Mouse (Mus musculus): ENCODE measurements around the gene Tmem117.
A peak's percentile ranks its signal among the peaks of the same experiment; 100 is the strongest.

Gene Tmem117

DNA sequence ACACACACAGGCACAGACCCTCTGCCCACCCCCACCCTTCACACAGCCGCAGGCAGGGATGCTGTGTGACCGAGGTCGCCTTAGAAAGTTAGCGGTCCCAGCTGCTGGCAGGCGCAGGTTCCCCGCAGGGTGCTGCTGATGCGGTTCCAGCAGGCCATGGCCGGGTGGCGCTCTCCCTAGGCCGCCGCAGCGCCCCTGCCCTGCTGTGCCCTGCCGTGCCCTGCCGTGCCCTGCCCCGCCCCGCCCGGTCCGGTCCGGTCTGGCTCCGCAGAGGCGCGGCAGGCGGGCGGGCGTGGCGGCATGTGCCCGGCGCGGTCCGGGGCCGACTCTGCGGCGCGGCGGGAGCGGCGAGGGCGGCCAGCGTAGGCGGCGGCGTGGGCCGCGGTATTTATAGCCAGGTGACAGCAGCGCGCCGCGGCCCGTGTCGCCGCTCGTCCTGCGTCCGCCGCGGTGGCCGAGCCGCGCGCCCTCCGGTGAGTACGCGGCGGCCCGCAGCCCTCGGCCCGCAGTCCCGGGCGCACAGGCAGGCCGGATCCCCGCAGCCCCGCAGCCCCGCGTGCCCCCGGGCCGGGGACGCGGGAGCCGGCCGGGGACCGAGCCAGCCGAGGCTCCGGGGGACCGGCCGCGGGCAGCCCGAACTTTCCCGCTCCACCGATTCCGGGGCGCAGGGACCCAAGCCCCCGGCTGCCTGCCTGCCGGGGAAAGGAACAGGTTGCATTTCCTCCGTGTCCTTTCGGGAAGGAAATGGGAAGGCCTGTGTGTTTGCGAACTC, at the start of gene Tmem117:
Tmem117 (plus strand) TSS at position 403 of the 772 bp plus-strand sequence.
- peak; percentile 42 for DNase-seq (ENCODE audit: extremely low spot score)

DNA sequence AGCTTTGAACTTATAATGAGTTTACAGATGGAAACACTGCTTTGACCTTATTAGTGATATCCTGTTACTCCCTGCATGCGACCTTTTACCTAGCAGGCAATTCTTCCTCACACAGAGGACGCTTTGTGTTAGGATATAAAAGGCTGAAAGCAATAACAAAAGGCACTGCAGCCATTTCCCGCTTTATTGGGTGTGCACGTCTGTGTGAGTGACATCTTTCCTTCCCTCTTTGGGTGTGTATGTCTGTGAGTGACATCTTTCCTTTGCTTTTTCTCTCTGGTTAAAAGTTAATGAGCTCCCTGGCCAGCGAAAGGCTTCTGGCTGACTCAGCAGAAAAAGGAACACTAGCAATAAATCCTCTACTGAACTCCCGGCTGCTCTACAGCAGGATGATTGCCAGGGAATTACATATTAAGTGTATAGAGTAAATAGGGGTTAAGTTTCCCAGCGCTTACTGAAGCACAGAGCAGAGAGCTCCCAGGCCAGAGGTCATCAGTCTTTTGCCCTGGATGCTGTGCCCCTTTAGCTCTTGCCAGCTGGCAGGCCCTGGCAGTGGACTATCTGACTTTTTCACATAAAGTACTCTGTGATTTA, 46.9 kb upstream of the Tmem117 start:
- no peak for DNase-seq (ENCODE audit: extremely low spot score)

DNA sequence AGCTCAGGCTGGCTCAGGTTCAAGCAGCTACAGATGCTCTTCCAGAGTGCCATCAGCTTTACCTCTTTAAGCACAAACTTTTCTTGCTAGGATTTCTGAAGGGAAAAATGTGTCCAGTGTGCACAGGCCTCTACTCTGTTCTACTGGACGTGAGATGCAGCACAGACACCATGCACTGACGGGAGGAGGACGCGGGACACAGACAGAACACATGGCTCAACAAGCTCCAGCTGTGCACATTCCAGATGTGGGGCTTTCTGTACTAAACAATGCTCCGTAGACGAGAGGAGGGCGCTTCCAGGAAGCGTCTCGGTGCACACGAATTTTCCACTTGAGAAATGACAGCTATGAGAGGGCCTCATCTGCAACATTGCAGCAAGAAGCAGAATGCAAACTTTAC, 45.9 kb upstream of the Tmem117 start:
- no peak for DNase-seq (ENCODE audit: extremely low spot score)

DNA sequence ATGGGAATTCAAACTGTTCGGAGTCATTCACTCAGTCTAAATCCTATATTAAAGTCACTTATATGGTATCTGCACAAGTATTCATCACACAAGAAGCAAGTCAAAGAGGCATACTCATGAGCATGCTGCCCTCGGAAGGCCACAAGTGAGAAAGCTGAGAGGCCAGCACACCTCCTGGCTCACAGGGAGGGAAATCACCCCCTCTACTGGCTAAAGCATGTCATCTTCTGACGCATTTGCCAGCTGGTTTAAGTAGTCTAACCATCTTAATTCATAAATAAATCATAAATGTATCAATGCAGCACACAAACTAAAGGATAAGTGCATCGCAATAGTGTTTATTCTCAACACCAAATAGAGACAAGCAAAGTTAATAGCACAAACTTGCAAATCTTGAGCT, 44.3 kb upstream of the Tmem117 start:
- DNase-seq (ENCODE audit: extremely low spot score) = no peak

DNA sequence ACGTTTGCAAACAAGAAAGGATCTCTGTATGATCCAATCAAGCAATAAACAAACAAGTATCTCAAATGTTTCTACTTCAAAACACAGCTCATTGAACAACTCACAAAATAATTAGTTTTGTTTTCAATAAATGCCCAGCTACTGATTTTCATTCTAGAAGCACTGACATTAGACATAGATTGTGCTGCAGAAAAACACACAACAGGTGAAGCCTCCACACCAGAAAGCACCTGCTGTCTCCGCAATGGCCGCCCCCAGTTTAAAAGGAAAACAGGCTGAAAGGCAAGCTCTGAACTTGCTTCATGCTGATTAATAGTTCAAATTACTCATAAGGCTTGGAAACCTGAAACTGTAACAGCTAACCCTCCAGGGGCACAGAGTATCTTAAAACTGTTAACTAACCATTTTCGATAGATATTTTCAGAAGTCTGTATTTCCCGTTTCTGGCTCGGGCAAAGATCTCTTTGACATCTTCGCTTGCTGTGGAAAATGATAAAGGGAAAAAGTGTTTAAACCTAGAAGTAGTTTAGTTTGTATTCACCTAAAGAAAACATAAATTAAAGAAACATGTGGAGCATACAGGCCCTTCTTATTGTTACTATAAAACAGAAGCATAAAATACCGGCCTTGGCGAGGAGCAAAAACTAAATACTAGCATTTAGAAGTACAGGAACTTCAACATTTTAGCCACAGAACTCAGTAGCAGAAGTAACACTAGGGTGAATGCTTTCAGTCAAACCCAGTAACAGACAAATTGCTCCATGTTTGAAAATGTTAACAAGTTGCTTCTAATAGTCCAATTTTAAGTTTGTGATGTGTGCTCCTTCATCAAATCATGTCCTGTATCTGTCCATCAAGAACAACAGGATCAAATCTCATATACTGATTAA, 41.0 kb upstream of the Tmem117 start:
- no peak for DNase-seq (ENCODE audit: extremely low spot score)

DNA sequence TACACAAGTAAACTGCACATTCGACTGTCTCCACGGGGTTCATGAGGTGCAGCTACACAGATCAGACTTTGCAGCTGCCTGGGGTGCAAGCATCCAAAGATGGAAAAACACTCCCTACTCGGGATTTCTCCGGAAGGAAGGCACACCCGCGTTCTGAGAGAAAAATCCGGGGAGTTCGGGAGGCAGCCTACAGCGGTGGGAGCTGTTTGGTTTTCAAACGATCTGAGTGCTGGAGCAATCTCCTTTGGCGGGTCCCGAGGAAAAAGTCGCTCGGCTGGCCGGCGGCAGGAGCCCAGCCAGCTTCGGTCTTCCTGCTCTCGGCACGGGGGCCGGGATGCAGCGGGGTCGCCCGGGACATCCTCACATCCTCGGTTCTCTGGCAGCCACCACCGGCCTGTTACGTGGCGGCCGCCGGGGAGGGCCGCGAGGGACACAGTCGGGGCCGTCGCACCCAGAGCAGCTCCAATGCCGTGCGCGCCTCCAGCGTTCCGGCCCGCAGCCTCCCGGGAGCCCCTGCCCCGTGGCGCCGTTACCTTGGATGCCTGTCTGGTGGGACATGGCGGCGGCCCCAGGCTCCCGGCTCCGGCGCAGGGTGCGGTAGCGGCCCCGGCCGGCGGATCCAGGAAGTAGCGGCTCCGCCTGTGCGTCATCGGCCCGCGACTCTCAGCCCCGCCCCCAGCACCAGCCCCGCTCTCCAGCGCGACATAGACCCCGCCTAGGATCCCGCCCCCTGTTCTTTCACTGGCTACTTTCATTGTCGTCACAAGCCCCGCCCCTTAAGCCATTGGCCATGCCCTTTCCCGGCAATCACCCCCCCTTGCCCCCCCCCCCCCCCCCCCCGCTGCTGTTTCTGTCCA, 39.6 kb upstream of the Tmem117 start, which contains the start of gene Twf1:
Twf1 (minus strand) TSS at position 671 of the 857 bp plus-strand sequence.
- DNase-seq (ENCODE audit: extremely low spot score) = peak; percentile 99

DNA sequence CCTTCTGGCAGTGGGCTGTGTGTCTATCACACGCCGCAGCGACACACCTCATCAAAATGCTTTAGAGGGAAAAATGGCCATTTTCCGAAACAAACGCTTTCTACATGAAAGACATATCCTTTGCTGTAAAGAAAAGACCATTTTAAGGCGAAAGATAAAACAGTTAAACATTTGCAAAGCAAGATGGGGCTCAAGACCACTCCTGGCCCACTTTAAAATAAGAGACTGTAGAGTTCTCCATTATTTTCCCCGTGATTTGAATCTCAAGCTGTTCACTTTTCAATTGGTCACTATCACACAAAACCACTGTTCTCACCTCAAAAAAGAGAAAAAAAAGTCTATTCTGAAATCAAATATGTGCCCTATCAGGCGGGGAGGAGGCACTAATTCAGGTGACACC, 38.9 kb upstream of the Tmem117 start:
- DNase-seq (ENCODE audit: extremely low spot score) = no peak

DNA sequence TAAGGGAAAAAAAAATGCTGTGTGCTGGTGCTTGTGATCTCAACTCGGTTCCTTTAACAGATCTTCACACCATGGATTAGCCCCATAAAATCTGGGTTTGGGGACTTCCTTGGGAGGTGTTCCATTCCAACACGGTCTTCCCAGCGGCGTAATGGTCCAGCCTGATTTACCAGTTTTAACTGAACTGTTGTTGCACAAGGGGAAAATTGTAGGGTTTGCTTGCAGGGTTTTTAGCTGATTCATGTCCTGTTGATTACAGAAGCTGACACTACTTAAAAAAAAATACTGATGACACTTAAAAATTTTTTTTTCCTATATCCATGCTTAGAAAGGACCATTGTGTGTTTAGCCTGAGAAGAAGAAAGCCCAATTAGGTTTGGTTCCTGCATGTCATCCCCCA, 37.7 kb upstream of the Tmem117 start:
- DNase-seq (ENCODE audit: extremely low spot score) = no peak

DNA sequence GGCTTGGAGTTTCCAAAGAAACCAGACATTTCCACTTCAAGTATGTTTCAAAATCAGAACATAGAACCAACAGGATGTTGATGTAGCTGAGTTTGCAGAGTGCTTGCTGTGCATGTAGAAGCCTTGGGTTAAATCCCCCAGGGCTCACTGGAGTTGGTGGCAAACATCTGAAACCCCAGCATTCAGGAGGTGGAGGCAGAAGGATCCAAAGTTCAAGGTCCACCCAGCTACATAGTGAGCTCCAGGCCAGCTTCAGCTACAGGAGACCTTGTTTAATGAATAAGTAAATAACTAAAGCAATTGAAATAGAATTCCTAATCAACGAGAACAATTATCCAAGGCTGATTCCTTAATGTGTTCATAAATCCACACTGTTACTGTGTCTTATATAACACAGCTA, 35.4 kb upstream of the Tmem117 start:
- no peak for DNase-seq (ENCODE audit: extremely low spot score)

DNA sequence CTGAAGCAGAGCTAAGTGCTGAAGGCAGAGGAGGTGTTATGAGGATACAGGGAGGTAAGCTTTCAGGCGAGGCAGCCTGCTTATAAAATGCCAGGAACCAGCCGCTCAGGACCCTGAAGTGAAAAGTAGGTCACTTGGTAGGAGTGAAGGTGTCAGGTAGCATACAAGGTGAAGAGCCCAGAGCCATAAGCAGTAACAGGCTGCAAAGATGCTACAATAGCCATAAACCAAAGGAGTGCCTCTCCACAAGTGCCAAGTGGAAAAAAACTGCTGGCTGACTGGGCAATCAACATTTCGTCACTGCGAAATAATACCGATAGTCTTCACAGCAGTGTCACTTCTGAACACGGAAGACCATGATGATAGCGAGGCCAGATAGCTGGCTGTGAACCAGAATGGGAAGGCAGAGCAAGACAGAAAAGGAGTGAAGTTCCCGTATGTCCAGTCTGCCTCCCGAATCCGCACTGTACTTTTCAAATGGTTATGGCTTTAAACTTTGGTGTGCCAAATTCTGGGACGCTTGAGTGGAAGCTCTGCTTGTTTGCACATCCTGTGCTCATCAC, 28.8 kb upstream of the Tmem117 start:
- no peak for DNase-seq (ENCODE audit: extremely low spot score)

DNA sequence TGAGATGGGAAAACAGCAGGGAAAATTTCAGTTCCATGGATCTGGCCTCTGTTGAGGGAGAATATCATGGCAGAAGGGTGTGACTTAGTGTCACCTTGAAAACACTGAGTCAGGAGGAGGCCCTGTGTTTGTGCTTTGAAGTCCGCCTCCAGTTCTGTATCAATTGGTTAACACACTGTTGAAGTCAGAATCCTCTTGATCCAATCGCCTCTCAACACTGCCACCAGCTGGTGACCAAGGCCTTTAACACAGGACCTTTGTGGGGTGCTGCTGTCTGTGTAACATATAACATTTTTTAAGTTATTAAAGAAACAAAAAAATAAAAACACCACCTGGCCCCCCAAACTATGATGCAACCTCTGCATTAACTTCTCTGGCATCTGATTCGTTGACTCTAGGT, 27.7 kb upstream of the Tmem117 start:
- DNase-seq (ENCODE audit: extremely low spot score) = no peak

DNA sequence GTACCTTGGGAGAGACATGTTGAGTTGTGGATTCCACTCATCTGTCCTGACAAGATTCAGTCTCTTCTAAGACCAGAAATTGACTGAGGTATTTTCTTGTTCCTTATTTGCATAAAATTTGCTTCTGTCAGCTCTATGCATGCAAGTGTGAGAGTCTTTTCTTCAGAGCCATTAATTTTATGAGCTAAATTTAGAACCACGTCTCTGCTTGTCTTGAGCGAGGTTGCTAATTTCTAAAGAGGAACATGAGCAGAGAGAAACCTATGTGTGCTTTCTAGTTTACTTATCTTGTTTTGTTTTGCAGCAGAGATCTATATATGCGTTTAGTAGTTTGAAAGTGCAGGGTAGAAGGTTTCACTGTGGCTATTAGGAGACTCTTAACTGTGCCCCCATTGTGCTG, 26.6 kb upstream of the Tmem117 start:
- DNase-seq (ENCODE audit: extremely low spot score) = no peak

DNA sequence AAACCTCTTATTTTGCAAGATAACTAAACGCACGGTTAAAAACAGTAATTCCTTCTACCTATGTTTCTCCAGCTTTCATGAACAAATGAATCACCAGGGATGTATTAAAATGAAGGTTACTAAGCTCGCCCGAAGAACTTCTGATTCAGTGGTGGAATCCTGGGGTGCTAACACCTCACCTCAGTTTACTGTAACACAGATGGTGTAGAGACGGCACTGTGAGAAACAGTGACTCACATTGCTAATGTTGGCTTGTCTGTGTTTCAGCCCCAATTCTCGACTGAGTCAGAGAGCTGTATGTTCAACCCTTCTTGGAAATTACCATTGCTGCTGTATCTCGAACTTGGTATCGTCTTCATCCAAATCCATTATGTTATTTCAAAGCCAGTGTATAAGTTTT, 21.3 kb upstream of the Tmem117 start:
- DNase-seq (ENCODE audit: extremely low spot score) = no peak

DNA sequence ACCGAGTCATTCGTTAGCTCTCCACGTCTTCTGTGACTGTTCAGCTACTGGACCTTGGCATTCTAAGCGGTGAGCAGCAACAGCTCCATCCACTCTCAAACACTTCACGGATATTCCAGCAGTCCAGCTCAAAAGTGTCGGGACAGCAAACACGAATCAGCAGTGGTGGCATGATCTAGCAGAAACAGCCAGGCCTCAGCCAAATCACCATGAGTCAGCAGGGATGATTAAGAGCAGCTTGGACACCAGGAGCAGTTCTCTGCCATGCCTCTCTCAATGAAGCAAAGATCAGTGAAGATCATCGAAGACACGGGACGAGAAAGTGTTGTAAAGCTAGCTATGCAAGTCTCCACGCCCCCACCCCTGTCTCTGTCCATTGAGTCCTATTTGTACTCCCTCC, 13.0 kb upstream of the Tmem117 start:
- no peak for DNase-seq (ENCODE audit: extremely low spot score)

DNA sequence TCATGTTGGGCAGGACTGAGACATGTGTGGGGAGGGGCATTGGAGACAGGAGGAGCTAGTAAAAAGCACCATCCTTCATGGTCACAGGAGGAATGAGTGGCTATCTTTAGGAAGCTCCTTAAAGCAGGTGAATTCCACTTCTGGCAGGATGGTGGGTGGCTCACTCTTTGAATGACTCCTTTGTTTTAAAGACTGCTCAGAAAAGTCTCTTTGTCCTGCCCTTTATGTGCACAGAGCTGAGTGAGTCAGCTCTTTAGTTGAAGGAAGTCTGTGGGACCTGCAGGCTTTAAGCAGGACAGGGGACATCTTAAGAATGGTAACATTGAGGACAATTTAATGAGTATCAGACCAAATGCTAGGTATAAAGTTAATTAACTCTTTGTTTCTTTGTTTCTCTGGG, 8.1 kb upstream of the Tmem117 start:
- no peak for DNase-seq (ENCODE audit: extremely low spot score)

DNA sequence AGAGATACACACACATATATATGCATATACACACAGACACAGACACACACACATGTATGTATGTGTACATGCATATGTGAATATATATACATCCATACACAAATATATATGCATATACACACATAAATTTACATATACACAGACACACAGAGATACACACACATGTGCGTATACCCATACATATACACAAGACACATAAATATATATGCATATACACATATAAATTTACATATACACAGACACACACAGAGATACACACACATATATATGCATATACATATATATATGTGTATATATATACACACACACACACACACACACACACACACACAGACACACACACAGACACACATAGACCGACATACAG, 586 bp upstream of the Tmem117 start:
- DNase-seq (ENCODE audit: extremely low spot score) = no peak

DNA sequence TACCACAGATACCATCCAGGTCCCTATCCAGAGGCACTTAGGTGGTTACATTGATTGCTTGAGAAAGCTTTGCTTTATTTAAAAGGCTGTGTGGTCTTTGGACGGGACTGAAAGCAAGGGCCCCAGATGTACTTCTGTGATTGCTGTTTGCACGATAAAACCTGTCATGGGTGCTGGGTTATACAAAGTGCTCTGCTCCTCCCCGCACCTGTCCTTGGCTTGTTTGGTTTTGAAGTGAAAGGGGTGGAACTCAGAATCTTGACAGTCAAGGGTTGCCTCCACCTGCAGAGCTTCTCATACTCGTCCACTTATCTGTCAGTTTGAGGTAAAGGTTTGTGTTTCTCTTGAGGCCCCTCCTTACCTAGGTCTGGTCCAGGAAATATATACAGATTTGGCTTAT, 1.5 kb downstream of the Tmem117 start:
- DNase-seq (ENCODE audit: extremely low spot score) = no peak

DNA sequence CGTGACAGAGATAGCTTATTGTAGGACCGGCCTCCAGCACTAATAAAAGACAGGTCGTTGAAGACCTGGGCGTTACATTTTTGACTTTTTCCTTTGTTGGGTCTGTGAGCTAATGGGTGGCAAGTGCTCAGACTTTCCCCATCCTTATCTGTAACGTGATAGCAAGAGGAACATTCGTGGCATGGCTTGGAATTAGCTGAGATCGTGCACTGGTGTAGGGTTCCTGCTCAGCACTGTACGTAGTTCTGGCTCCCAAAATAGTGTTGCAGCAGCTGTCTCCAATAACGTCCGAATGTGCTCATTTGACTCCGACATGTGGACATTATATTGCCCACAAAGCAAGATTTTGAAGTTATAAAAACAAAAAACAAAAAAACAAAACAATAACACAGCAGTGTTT, 5.5 kb downstream of the Tmem117 start:
- no peak for DNase-seq (ENCODE audit: extremely low spot score)

DNA sequence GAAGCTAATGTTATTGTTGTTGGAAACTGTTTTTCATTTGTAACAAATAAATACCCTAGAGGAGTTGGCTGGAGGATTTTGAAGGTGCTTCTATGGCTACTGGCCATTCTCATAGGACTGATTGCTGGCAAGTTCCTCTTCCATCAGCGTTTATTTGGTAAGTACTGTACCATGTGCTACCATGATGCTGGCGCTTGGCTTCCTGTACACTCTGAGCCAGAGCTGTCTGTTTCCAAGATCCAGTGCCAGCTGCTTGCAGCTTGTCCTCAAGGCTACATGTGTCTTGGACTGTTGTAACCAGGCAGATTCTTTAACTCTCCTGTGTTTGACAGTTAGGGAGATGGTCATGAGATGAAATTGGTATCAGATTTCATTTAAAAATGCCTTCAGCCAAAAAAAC, 9.2 kb downstream of the Tmem117 start:
- DNase-seq (ENCODE audit: extremely low spot score) = no peak

DNA sequence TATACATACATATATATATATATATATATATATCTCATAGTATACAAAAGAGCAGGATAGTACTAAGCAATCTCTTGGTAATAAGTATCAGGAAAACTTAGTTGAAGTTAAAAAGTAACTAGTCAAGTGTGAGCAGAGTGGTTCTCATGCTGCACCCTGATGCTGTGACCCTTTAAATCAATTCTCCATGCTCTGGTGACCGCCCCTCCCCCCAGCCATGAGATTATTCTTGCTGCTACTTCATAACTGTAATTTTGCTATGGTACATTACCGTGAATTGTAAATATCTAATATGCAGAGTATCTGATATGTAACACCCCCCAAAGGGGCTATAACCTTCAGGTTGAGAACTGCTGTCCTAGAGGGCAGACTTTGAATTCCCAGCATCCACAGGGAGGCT, 10.1 kb downstream of the Tmem117 start:
- DNase-seq (ENCODE audit: extremely low spot score) = no peak

DNA sequence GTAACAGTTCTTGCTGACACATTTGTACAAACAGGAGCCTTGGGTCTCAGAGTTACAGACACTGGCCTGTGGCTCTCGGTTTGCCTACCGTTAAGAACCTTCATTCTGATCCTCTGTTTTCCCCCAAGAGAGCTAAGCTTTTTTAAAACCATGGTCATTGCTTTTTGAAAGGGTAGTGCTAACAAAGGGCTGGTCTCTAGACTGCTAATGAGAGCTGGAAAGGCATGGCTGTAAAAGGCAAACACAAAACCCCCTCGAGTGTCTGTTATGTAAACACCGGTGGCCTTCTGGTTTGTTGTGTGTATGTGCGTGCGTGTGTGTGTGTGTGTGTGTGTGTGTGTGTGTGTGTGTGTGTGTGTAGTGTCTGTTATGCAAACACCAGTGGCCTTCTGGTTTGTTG, 17.0 kb downstream of the Tmem117 start:
- no peak for DNase-seq (ENCODE audit: extremely low spot score)

Data from embryo, embryonic 9.5 days (tissue).